Mouse (Mus musculus): ENCODE data around the gene Efna1. TPM values are rescaled to one million over a fixed set of nuclear protein-coding genes. Genes with fewer than 3 reads are reported as not detected.

Efna1 gene
- polyA plus RNA-seq, 2 experiments from 2014 or later: not detected

DNA sequence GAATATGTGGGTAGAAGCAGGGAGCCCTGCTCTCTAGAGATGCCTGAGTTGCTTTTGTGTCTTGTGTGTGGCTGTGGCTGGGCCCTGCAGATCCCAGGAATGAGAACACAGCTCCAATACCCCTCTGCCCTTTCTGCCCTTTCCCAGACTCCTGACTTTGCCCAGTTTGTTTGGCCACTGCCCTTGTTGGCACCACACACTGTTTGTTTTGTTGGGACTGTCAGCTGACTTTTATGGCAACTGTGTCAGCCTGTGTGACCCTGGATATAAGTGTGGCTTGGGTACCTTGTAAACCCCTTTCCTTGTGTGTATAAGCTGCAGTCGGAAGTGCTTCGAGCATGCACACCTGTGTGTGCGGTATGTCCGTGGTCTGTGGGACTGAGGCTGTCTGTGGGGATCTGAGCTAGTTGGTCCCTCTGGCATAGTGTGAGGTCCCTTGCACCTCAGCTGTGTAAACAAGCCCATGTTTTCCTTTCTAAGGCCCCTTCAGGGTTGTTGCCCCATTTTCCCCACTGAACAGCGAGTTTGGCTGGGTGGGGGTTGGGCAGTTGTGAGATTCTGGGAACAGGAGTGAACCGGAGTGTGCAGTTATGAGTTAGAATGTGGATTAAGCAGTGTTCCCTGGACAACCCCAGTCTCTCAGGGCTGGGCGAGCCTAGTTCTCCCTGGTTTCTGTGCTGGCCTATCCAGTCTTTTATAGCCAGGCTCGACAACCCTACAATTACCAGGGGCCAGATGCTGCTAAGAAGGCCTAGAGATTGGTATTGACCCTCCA is 24.8 kb upstream of the Efna1 start:
- ATAC-seq: no peak

DNA sequence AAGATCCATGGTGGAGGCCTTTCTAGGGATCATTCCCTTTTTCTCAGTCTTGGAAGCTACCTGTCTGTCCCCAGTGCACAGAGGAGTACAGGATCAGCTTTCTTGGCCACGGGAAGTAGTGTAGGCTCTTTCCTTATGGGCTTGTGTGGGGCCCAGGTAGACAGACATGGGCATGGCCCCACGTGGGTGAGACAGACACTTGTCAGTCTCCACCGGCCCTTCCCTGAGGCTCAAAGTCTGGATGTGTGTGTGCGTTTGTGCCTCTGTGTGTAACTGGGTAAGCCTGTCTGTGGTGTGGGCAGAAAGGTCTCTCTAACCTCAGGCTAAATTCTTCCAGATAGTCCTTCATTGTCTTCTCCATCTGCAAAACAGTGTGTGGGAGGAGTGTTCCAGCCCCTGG is 24.2 kb upstream of the Efna1 start:
- no peak for ATAC-seq

DNA sequence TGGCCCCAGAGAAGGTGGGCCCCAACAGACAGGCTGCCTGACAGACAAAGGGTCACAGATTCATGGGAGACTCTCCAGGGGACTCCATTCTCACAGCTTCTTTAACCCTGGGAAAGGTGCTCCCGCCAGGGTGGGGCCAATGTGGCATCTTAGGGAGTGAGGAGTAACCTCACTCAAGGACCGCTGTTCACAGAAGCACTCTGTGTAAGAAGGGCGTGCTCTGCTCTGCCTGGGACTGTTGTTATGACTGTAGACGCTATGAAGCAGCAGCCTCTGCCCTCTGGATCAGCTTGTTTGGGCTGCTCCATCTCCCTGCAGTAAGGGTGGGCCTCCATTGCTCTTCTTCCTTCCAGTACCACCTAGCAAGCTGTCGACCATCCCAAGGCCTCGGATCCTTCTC is 23.5 kb upstream of the Efna1 start:
- ATAC-seq: no peak

DNA sequence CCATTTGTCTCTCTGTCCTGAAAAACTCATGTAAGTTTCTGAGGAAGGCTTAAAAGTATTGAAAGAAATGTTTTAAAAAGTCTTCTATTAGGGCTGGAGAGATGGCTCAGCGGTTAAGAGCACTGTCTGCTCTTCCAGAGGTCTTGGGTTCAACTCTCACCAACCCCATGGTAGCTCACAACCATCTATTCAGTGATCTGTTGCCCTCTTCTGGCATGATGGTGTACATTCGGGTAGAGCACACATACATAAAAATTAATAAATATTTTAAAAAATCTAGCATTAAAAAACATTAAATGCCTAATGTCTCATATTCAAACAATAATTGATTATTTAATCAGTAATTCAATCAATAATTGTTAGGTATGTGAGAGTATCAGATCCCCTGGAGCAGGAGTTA is 19.6 kb upstream of the Efna1 start:
- ATAC-seq: no peak

DNA sequence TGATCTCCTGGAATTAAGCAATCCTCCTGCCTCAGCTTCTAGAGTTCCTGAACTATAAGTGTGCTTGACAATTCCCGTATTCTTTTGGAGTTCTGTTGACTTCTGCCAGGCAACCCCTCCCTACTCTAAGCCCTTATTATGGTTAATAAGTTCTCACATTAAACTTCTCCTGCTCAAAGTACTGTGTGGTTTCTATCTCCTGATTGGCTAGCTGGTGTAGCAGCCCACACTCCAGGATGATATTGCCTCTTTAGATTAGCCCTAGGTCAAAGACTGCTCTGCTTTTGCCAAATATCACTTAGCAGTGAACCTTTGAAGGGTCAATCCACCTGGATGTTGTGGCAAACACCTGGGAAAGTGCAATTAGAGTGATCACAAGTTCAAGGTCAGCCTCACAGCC is 19.1 kb upstream of the Efna1 start:
- no peak for ATAC-seq

DNA sequence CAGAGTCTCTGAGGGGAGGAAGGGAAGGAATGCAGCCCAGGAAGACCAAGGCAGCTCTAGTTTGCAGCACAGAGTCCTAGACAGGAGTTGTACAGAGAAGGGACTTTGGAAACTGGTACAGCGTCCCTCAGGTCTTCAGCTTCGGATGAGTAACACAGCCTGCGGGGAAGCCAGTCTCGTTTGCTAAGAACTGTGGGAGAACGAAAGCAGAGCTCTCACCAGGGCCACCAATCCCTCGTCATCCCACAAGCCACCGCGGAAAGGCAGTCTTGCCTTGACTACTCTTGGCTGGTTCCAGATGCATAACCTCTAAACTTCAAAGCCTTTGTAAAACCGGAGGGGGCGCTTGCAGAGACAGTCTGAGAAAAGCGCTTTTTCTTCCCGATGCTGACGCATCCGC is 18.6 kb upstream of the Efna1 start:
- peak; percentile 67 for ATAC-seq

DNA sequence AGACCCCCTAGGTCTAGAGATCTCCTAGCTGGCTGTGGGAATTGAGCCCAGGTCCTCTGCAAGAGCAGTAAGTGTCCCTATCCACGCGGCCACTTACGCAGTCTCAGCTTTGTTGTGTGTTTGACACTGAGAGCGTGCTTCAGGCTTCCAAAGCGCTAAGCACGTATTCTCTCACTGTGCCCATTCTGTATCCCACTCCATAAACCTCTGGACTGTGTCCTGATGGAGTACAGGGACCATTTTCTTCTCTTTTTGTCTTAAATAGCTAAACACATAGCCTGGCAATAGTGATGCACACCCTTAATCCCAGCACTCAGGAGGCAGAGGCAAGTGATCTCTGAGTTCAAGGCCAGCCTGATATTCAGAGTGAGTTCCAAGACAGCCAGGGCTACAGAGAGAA is 18.0 kb upstream of the Efna1 start:
- no peak for ATAC-seq

DNA sequence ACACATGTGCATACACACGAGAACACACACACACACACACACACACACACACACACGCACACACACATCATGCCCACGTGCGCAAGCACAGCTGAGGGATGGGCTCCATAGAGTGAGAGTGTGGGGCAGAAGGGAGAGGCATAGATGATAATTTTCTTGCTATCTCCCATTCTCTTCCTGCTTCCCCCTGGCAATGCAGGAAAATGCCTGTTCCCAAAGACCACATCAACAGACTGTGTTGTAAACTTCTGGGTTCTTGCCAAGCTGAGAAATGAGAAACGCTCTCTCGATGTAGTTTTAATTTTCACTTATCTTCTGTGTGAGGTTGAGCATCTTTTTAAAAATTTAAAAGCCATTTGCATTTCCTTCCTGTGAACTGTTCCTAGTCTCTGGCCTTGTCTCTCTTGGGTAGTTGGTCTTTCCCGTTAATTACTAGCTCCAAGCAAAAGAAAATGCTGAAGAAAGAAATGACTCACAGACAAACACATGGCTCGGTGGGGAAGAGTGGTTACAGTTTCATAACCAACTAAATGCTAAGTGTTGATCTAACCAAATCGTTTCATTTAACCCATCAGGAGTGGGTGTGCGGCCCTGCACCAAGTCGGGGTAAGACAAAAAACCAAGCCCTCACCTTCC is 15.9 kb upstream of the Efna1 start:
- no peak for ATAC-seq

DNA sequence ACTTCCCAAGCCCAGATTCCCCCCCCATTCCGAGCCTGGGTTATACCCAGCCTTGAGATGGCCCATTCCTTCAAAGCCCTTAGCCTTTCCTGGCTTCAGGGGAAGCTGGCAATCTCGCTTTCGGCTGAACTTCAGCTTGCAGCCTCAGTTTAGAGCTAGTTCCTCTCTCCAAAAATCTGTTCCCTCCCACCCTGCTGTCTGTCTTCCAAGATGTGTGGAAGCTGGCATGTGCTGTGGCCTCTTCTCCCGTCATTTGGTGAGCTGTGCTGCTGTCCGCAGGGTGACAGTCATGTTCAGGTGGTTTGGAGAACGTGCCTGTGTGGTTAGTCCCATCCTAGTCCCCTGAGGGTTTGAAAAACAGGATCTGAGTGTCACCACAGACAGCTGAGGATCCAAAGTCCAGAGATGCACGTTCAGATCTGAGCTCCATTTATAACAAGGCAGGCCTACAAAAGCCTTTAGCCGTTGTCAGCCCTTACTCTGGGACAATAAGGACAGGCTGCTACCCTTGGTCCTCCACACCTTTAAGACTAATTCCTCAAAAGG is 14.8 kb upstream of the Efna1 start:
- no peak for ATAC-seq

DNA sequence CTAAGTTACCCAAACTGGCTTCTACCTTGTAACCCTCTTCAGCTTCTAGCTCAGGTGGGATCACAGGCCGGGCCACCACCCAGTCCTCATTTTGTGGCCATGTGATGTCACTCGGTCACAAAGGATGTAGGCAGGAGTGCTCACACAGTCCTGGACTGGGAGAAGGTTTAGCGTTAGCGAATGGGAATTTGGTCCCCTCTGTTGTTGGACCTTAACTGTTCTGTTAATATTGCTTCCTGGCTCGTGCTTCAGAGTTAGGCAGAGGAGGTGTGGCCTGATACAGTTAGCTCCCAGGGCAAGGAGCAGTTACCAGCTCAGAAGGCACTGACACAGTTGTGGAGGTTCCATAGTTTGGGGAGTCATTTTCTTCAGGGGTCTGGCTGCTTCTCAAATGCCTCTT is 13.3 kb upstream of the Efna1 start:
- ATAC-seq: no peak

DNA sequence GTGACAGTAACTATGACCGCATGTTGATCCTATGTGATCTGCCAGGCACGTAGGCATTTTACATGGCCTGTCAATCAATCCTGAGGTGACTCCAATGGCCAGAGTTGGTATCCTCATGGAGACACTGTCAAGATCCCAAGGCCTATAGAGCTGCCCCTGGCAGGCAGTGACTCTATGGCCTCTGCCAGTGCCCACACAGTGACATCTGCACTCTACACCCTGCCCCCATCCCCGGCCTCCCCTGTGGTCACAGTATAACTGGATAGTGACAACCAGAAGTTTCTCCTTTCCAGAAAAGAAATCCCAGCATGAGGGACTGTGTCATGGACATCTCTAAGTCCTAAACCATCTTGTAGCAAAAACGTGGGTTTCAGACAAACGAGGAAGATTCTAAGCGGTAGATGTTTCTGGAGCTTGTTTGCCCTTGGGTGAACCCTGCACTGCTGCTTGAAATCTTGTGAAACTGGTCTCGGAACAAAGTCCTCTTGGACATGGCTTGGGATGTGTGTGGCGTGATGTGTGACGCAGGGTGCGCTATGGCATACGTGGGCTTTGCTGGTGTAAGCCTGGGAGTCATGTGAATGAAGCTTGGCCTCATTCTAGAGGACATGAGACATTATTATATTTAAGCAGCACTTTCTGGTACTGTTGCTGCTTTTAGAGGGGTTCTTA is 12.4 kb upstream of the Efna1 start:
- ATAC-seq: no peak

DNA sequence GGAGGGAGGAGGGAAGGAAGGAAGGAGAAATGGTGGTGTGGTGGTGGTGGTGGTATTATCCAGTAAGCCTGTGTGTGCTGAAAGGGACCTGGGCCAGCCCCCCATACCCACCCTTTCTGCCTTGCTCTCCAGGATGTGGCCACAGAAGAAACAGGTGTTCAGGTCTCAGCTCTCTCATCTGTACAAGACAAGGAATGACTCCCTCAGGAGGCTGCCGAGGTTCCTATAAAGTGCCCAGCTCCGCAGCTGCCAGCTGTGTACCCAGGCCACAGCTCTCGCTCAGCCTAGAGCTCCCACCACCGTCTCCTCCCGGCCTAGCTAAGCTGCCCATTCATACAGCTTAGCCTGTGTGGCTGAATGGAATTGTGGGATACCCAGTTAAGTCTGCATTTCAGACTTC is 11.4 kb upstream of the Efna1 start:
- no peak for ATAC-seq

DNA sequence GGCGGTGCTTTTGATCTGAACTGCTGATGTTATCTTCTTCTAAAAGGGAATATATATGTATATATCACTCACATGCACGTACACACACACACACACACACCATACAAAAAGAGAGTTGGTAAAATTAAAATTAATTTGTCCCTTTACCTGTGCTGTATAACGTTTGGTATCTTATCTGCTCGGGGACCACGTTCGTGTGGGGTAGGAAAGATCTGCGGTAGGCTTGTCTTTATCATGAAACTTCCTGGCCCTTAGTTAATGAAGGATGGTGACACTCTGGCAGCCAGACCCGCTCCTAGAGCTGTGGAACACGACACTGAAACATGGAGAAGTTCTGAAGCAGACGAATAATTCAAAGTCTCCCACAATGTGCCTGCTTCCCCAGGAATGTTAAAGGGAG is 10.9 kb upstream of the Efna1 start:
- no peak for ATAC-seq

DNA sequence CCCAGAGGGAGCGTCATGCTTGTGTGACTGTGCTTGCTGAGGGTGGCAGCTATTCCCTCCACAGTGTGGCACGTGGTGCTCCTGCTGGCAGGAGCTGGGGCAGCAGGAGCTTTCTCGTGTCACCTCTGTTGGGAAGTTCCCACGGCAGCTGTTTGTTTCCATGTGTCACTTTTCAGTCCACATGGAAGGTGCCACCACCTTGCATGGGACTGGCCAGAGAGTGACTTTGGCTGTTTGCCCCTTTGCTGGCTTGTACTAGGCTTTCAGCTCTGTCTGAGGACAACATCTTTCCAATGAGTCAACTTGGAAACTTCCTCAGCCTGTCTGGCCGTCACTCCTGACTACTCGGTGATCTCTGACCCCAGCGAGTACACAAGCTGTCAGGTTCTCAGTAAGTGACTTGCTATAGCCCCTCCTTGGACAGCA is 7.6 kb upstream of the Efna1 start:
- no peak for ATAC-seq

DNA sequence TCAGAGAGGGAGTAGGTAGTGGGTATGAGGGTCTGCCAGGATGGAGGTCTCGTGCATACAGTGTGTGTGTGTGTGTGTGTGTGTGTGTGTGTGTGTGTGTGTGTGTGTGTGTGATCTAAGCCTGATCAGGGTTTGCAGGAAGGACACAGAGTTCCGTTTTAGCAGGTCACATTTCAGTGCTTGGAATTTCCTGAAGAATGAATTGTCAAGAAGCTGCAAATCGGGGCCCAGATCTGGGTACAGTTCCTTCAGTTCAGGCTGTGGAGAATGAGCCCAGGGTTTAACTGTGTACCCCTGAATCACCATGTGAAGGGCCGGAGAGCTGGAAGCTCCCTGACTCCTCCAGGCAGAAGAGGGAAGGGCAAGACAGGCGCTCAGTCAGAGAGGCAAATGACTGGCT is 6.3 kb upstream of the Efna1 start:
- ATAC-seq: no peak

DNA sequence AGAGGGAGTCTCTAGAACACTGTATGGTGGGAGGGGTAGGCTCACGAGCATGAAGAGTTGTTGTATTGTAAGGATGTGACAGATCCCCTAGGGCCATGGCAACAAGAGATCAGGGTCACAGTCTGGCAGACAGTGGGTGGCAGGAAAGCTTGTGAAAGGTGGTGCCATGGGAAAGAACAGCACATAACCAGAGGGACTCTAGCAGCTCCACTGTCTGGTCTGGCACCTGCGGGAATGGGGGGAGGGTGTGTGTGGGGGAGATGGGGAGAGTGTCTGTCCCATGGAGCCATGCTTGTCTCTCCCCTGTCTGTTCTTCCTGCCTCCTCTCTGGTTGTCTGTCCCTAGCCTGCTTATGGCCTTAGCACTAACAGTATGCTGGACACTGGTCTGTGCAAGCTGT is 4.6 kb upstream of the Efna1 start:
- no peak for ATAC-seq

DNA sequence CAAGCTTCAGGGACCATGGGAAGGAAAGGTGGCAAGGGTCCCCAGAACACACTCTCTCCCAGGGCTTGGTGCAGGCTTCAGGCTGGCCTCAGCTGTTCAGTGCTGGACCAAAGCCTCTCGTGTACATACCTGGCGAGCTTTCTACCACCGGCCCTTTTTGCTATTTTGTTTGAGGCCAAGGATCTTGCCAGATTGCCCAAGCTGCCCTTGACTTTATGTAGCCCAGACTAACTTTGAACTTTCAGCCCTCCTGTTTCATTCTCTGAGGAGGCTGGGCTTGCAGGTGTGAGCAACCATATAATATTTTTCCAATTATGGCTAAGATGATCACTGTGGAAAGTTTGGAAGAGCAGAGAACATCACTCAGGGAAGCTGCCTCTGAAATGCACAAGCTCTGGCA is 3.3 kb upstream of the Efna1 start:
- ATAC-seq: no peak

DNA sequence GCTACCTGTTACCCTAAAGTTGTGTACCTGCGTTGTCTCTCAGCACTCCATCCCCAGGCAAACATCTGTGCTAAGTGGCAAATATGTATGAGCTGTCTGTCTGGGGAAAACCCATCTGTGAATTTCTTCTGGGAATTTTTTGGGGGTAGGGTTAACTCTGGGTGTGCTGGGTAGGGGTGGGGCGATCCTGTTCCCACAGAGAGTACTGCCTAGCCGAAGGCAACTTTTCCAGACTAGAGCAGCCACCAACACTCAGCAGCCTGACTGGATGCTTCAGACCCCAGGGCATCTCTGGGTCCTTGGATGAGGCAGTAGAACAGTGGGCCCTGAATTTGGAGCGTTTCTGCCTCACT is 1.3 kb upstream of the Efna1 start:
- ATAC-seq: no peak

DNA sequence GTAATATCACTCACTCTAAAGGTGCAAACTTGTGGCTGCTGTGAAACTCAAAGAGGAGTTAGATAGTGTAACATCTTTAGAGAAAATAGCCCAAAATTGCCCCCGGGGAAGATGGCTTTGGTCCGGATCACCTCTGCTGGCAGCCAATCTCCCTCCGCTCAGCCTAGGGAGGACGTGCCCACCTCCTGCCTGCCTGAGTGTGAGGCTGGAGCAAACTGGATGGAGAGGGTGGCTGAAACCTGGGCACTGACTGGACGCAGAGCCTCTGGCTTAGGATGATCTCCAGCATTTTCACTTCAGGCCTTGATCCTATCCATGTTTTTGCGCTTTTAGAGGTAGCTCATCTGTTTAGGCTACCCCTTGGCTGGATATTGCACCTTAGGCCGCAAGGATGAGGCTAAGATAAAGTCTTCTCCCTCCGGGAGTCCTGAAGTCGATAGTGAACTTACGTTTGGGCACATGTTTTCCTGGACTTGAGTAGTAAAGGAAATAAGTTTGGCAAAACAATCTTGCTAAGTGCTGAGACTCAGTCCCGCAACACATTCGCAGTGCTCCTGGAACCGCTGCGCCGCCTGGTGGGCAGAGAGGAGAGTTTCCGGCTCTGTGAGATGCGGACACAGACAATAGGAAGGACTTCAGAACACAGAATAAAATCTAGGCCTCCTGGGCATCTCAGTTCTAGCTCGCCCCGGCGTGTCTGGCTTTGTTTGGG is 793 bp upstream of the Efna1 start:
- ATAC-seq: peak; percentile 78

DNA sequence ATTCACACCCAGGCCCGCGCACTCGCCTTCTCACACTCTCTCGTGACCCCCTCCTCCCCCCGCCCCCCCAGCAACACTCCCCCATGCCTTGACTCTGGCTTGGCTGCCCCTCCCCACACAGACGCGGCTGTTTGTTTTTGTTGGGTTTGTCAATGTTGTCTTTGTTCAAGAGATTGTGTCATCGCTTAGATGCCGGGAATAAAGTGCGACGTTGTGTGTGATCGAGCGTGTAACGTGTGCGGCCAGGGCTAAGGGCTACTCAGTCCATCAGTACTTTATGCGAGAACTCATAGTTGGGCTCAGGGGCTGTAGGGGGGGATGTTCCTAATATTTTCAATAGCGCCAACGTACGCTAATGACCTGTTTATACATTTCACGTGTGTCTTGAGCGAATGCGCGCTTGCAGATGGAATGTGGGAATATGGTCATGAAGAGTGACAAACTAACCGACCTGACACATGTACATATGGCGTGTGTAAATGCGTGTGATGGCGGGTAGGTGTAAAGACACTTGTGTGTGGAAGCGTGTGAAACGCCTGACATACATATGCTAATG is 814 bp downstream of the Efna1 start:
- ATAC-seq: no peak

DNA sequence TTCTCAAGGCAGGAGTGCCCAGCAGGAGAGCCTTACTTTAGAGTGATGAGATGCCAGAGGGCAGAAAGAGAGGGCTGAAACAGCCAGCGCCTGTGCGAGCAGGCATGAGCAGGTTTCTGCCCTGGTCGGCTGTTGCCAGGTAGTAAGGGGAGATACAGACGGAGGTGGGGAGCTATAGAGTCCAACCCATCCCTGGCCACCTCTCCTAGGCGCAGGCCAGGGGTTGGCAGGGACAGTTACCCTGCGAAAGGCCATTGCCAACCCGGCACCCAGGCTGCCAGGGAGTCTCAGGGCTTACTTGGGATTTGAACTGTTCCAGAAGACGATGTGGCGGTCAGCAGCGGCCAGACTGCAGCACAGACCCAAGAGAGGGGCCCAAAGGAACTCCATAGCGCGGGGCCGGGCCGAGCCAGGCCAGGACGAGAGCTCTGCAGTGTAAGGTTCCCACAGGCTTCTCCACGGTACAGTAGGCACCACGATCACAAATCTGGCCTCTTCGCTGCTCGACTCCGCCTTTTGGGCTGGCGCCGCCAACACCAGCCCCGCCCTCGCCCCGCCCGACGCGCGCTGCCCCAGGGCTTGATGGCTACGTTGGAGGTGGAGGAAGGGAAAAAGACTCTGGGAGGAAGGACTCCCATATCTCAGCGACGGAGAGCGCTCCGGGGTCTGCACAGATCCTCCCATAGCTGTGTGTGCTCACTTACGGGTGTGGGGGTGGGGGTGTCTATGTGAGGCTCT is 1.6 kb downstream of the Efna1 start:
- ATAC-seq: peak; percentile 14

DNA sequence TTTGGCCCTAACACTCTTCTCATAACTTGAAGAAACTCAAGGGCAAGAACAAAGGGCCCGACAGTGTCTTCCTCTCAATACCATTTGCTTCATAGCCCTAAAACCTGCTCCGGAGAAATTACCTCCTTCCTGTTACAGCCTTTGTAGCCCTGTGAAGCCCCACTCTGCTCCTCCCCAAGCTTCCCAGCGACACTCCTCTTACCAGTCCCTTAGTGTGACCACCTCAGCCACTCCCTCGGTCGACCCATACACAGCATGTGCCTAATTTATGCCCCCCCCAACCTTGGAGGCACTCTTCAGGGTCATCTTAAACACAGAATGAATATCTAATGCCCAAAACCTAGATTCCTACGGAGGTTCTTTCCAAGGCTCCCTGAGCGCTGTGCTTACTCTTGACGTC is 2.3 kb downstream of the Efna1 start:
- no peak for ATAC-seq

Measured in CD4-positive, CD25-positive, alpha-beta regulatory T cell, adult 4 months (primary cell).